Mouse (Mus musculus) liver, embryonic 14.5 days (tissue): Measurements from ENCODE around the gene Fndc5. TPM values are rescaled to one million over a fixed set of nuclear protein-coding genes. Genes with fewer than 3 reads are reported as not detected.

Experiments used
- ATAC-seq: fragments of 200-750 bp; cut with Nextera tagmentation; 2 replicates; pipeline ENCODE4 v1.8.0; 2017; ENCODE audit warnings: moderate number of reproducible peaks, mild to moderate bottlenecking, moderate library complexity; ENCODE audit not compliant: insufficient read depth
- DNase-seq, 3 experiments: peaks; one replicate each; pipeline ENCODE4 v3.0.0-alpha.2; 2012 to 2013; ENCODE audit warnings: low read depth in 3 of 3, low spot score in 3 of 3
- H3K27ac ChIP-seq: fragments of 300-500 bp; sonication (generic); 2 replicates; pipeline ENCODE4 v1.5.1; 2014; ENCODE audit warnings: moderate library complexity, mild to moderate bottlenecking, control low read depth, inconsistent platforms
- H3K27me3 ChIP-seq: fragments of 300-500 bp; sonication (generic); 2 replicates; pipeline ENCODE4 v1.6.1; 2014; ENCODE audit warnings: mild to moderate bottlenecking, low read length, moderate library complexity; ENCODE audit not compliant: control insufficient read depth, insufficient read depth
- H3K36me3 ChIP-seq: fragments of 300-500 bp; sonication (generic); replicated peaks from 2 replicates; pipeline ENCODE4 v1.6.1; 2014; ENCODE audit warnings: low read depth; ENCODE audit not compliant: control insufficient read depth, insufficient read depth
- H3K4me1 ChIP-seq, 2 experiments: fragments of 200-500 bp in 1 of 2; fragments of 300-500 bp in 1 of 2; sonication (generic) in 1 of 2; replicated peaks; 2 replicates each; pipeline ENCODE4 v1.6.1; 2012 to 2014; ENCODE audit warnings: antibody characterized with exemption in 1 of 2, inconsistent platforms in 1 of 2, low read length in 1 of 2; ENCODE audit not compliant: control insufficient read depth in 2 of 2, insufficient read depth in 2 of 2
- H3K4me2 ChIP-seq: fragments of 300-500 bp; sonication (generic); 2 replicates; pipeline ENCODE4 v1.6.1; 2014; ENCODE audit warnings: low read depth, mild to moderate bottlenecking, control low read depth, moderate library complexity
- H3K4me3 ChIP-seq, 2 experiments: fragments of 200-500 bp in 1 of 2; fragments of 300-500 bp in 1 of 2; sonication (generic) in 1 of 2; 2 replicates each; pipeline ENCODE4 v1.5.1; 2012 to 2014; ENCODE audit warnings: low read depth in 2 of 2, low read length in 2 of 2, mild to moderate bottlenecking in 2 of 2, control low read depth in 1 of 2, inconsistent platforms in 1 of 2, moderate library complexity in 1 of 2; ENCODE audit not compliant: insufficient read depth in 1 of 2
- H3K9ac ChIP-seq: fragments of 300-500 bp; sonication (generic); replicated peaks from 2 replicates; pipeline ENCODE4 v1.6.1; 2014; ENCODE audit warnings: mild to moderate bottlenecking, control low read depth, moderate library complexity
- H3K9me3 ChIP-seq: fragments of 300-500 bp; sonication (generic); 2 replicates; pipeline ENCODE4 v1.6.1; 2016; ENCODE audit warnings: low read length, mixed read lengths; ENCODE audit not compliant: control insufficient read depth
- CTCF ChIP-seq: IDR thresholded peaks from 2 replicates; pipeline ENCODE4 v1.5.1; 2016; ENCODE audit warnings: antibody characterized with exemption, low read depth, control low read depth
- EP300 ChIP-seq: IDR thresholded peaks from 2 replicates; pipeline ENCODE4 v1.6.1; 2016; ENCODE audit warnings: antibody characterized with exemption, low read depth
- WGBS: fragments of 180-500 bp; shearing (Covaris S2); extraction: QIAGEN DNeasy Blood & Tissue Kit; methylation state at CpG from one replicate; pipeline ENCODE4 v1.1.7; 2014; ENCODE audit not compliant: insufficient replicate concordance; 5-methylcytosine and 5-hydroxymethylcytosine counted together
- polyA plus RNA-seq, 2 experiments: library from polyadenylated mRNA; depleted of rRNA in 1 of 2; stranded (reverse) in 1 of 2; unstranded in 1 of 2; fragments of >200 nt; fragmentation: Nextera tagmentation in 1 of 2; extraction: Ambion mirVana in 1 of 2; gene quantifications; 2 replicates each; pipeline versions ENCODE4 v1.2.1 to v1.2.3; 2012 to 2014

Gene Fndc5
- polyA plus RNA-seq, 2 experiments, result 0.30 to 0.56 TPM

DNA sequence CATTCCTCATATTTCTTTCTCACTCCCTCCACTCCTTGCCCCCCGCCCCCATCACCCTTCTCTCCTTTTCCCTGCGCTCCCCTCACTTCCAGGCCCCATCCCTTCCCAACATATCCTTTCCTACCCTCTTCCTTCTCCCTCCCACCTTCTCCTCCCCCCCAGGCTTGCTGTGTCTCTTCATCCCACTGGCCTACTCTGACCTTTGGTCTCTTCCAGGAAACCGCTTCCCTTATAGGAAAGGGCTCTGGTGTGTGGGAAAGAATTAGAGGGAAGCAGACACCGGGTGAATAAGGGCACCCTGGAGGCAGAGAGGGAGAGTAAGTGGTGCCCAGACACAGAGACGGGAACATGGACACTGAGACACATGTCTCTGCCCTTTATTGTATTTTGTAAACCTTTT lies 54.9 kb downstream of the Fndc5 start:
- DNase-seq (no peak), ATAC-seq (no peak)
- Histone ChIP-seq H3K9me3 (no peaks in the 10 kb centered on the region), H3K27me3 (no peaks in the 10 kb centered on the region), H3K4me1 (peaks cover 16 to 23% of the 10 kb centered on the region in 2 experiments), H3K36me3 (peaks cover 18% of the 10 kb centered on the region), H3K9ac (no peak overlapping the region; the same call in 1 of the 2 replicates), H3K4me3 (peak overlapping the region in 1 of 2 experiments; percentile 94; a peak in 2 of 4 replicates), H3K4me2 (peak overlapping the region; percentile 84), H3K27ac (no peak overlapping the region)
- TF ChIP-seq EP300 (no peak), CTCF (no peak)
- WGBS, result 73% methylated on average over 5 of the region's 5 CpGs

Other genes starting within 250 kb of the Fndc5 start
- gene Azin2, start 174.6 kb upstream of the Fndc5 start, polyA plus RNA-seq (2012; rRNA removed), result 0.47 and 0.62 TPM in 2 replicates
- gene Azin2, start 174.6 kb upstream of the Fndc5 start, polyA plus RNA-seq (2014; fragmentation: Nextera tagmentation; extraction: Ambion mirVana), result 0.27 and 0.59 TPM in 2 replicates
- 44.6 and 68.3 TPM in 2 replicates for gene Ak2, start 145.0 kb upstream of the Fndc5 start, polyA plus RNA-seq (2012; rRNA removed)
- 94.0 and 101 TPM in 2 replicates for gene Ak2, start 145.0 kb upstream of the Fndc5 start, polyA plus RNA-seq (2014; fragmentation: Nextera tagmentation; extraction: Ambion mirVana)
- 9.5 and 11.2 TPM in 2 replicates for gene Rnf19b, start 78.7 kb upstream of the Fndc5 start, polyA plus RNA-seq (2012; rRNA removed)
- gene Rnf19b, start 78.7 kb upstream of the Fndc5 start, polyA plus RNA-seq (2014; fragmentation: Nextera tagmentation; extraction: Ambion mirVana), result 4.0 and 4.3 TPM in 2 replicates
- 1.2 and 1.4 TPM in 2 replicates for gene Tmem54, start 31.5 kb upstream of the Fndc5 start, polyA plus RNA-seq (2012; rRNA removed)
- gene Tmem54, start 31.5 kb upstream of the Fndc5 start, polyA plus RNA-seq (2014; fragmentation: Nextera tagmentation; extraction: Ambion mirVana), result 1.1 and 1.3 TPM in 2 replicates
- 2.0 and 2.1 TPM in 2 replicates for gene Hpca, start 15.0 kb upstream of the Fndc5 start, polyA plus RNA-seq (2012; rRNA removed)
- 0.23 and 0.28 TPM in 2 replicates for gene Hpca, start 15.0 kb upstream of the Fndc5 start, polyA plus RNA-seq (2014; fragmentation: Nextera tagmentation; extraction: Ambion mirVana)
- gene S100pbp, start 52.7 kb downstream of the Fndc5 start, polyA plus RNA-seq (2012; rRNA removed), result 12.2 and 12.5 TPM in 2 replicates
- 4.5 and 4.8 TPM in 2 replicates for gene S100pbp, start 52.7 kb downstream of the Fndc5 start, polyA plus RNA-seq (2014; fragmentation: Nextera tagmentation; extraction: Ambion mirVana)
- 17.3 and 28.7 TPM in 2 replicates for gene Yars, start 52.8 kb downstream of the Fndc5 start, polyA plus RNA-seq (2012; rRNA removed)
- gene Yars, start 52.8 kb downstream of the Fndc5 start, polyA plus RNA-seq (2014; fragmentation: Nextera tagmentation; extraction: Ambion mirVana), result 53.2 and 59.8 TPM in 2 replicates
- 1.2 and 1.5 TPM in 2 replicates for gene C77080, start 124.4 kb downstream of the Fndc5 start, polyA plus RNA-seq (2012; rRNA removed)
- gene C77080, start 124.4 kb downstream of the Fndc5 start, polyA plus RNA-seq (2014; fragmentation: Nextera tagmentation; extraction: Ambion mirVana), result 0.74 and 0.91 TPM in 2 replicates
- 0.01 and 0.03 TPM in 2 replicates for gene Sync, start 150.6 kb downstream of the Fndc5 start, polyA plus RNA-seq (2012; rRNA removed)
- 0.08 TPM in 1 of 2 replicates, not detected in the other for gene Sync, start 150.6 kb downstream of the Fndc5 start, polyA plus RNA-seq (2014; fragmentation: Nextera tagmentation; extraction: Ambion mirVana)
- gene Rbbp4, start 198.4 kb downstream of the Fndc5 start, polyA plus RNA-seq (2012; rRNA removed), result 45.8 and 60.8 TPM in 2 replicates
- 241 and 248 TPM in 2 replicates for gene Rbbp4, start 198.4 kb downstream of the Fndc5 start, polyA plus RNA-seq (2014; fragmentation: Nextera tagmentation; extraction: Ambion mirVana)
- gene Zbtb8os, start 198.7 kb downstream of the Fndc5 start, polyA plus RNA-seq (2012; rRNA removed), result 22.3 and 24.5 TPM in 2 replicates
- gene Zbtb8os, start 198.7 kb downstream of the Fndc5 start, polyA plus RNA-seq (2014; fragmentation: Nextera tagmentation; extraction: Ambion mirVana), result 33.2 and 33.8 TPM in 2 replicates
- gene Zbtb8a, start 241.1 kb downstream of the Fndc5 start, polyA plus RNA-seq (2012; rRNA removed), result 1.8 and 2.1 TPM in 2 replicates
- gene Zbtb8a, start 241.1 kb downstream of the Fndc5 start, polyA plus RNA-seq (2014; fragmentation: Nextera tagmentation; extraction: Ambion mirVana), result 0.41 and 1.1 TPM in 2 replicates